28 mouse cellular contexts compared by ENCODE assay signal in genomic region chr12:17537147-17537546, GRCm38 (mm10). TPM values are rescaled to one million over a fixed set of nuclear protein-coding genes. Genes with fewer than 3 reads are reported as not detected.
DNase-seq lines count a peak whose midpoint lies in the region; ATAC-seq and TF ChIP-seq lines count a peak whose summit lies in the region.
"Had no signal": no experiment of that assay in that cellular context is flagged by ENCODE, and none has a peak within 500 bp of the region (broad histone marks: within the 10 kb centered on the region; RNA-seq: fewer than 3 reads in every experiment).

No protein-coding gene starts in this region.

- H3K4me2 ChIP-seq in liver, embryonic 13.5 days, result peak overlapping the region; percentile 84
- H3K4me2 ChIP-seq in stomach, embryonic 14.5 days (replicated peaks; ENCODE audit: low read depth, low read length), result no peak overlapping the region
- no peak overlapping the region for H3K4me2 ChIP-seq in forebrain, embryonic 15.5 days (replicated peaks)
- H3K4me2 ChIP-seq: embryonic facial prominence, embryonic 15.5 days; forebrain, embryonic 13.5 days; heart, embryonic 12.5 days; hindbrain, embryonic 14.5 days; limb, embryonic 13.5 days; stomach, embryonic 15.5 days had no signal

- H3K4me1 ChIP-seq in MEL (ENCODE audit: control insufficient read depth in 1 of 2, insufficient read depth in 2 of 2, low read length in 2 of 2), result peaks cover 18 to 49% of the 10 kb centered on the region in 2 experiments
- H3K4me1 ChIP-seq in liver, embryonic 13.5 days (replicated peaks), result peaks cover 76% of the 10 kb centered on the region
- no peaks in the 10 kb centered on the region for H3K4me1 ChIP-seq in stomach, embryonic 14.5 days (ENCODE audit: control insufficient read depth, insufficient read depth, low read length)
- H3K4me1 ChIP-seq in forebrain, embryonic 15.5 days, result no peaks in the 10 kb centered on the region
- H3K4me1 ChIP-seq: embryonic facial prominence, embryonic 10.5 days; embryonic facial prominence, embryonic 15.5 days; forebrain, embryonic 13.5 days; heart, embryonic 12.5 days; limb, embryonic 13.5 days; stomach, embryonic 15.5 days had no signal

- WGBS in liver, embryonic 13.5 days (ENCODE audit: insufficient replicate concordance), result 66% methylated on average over 3 of the region's 3 CpGs
- 77% methylated on average over 3 of the region's 3 CpGs for WGBS in stomach, embryonic 14.5 days
- 86% methylated on average over 3 of the region's 3 CpGs for WGBS in forebrain, embryonic 15.5 days

- no peak overlapping the region for H3K4me3 ChIP-seq in MEL (ENCODE audit: control insufficient read depth in 1 of 2, insufficient read depth in 1 of 2, low read depth in 2 of 2, low read length in 2 of 2)
- no peak overlapping the region for H3K4me3 ChIP-seq in liver, embryonic 13.5 days (replicated peaks)
- H3K4me3 ChIP-seq in stomach, embryonic 14.5 days (ENCODE audit: low read depth, low read length), result no peak overlapping the region
- no peak overlapping the region for H3K4me3 ChIP-seq in forebrain, embryonic 15.5 days
- H3K4me3 ChIP-seq: embryonic facial prominence, embryonic 10.5 days; embryonic facial prominence, embryonic 15.5 days; forebrain, embryonic 13.5 days; heart, adult 2 months; heart, embryonic 12.5 days; layer of hippocampus, adult 2 months; limb, embryonic 13.5 days; stomach, embryonic 15.5 days had no signal

- no peak overlapping the region for H3K9ac ChIP-seq in MEL (ENCODE audit: control insufficient read depth, low read depth, low read length, poor library complexity, severe bottlenecking)
- H3K9ac ChIP-seq in liver, embryonic 13.5 days, result peak overlapping the region; percentile 70
- no peak overlapping the region for H3K9ac ChIP-seq in stomach, embryonic 14.5 days (replicated peaks; ENCODE audit: low read depth, low read length)
- no peak overlapping the region for H3K9ac ChIP-seq in forebrain, embryonic 15.5 days (replicated peaks)
- H3K9ac ChIP-seq: embryonic facial prominence, embryonic 15.5 days; forebrain, embryonic 13.5 days; heart, embryonic 12.5 days; hindbrain, embryonic 14.5 days; limb, embryonic 13.5 days; stomach, embryonic 15.5 days had no signal

- peak overlapping the region; percentile 94 for H3K27ac ChIP-seq in MEL (ENCODE audit: control insufficient read depth, low read depth, low read length)
- peak overlapping the region; percentile 97 for H3K27ac ChIP-seq in liver, embryonic 13.5 days
- H3K27ac ChIP-seq in stomach, embryonic 14.5 days (ENCODE audit: low read length), result no peak overlapping the region
- H3K27ac ChIP-seq in forebrain, embryonic 15.5 days (replicated peaks), result no peak overlapping the region
- H3K27ac ChIP-seq: embryonic facial prominence, embryonic 10.5 days; embryonic facial prominence, embryonic 15.5 days; forebrain, embryonic 13.5 days; heart, adult 2 months; hindbrain, embryonic 14.5 days; layer of hippocampus, adult 2 months; limb, embryonic 13.5 days; stomach, embryonic 15.5 days had no signal

- TF ChIP-seq EP300 in MEL (IDR thresholded peaks at IDR 0.05; ENCODE audit: low read depth in 1 of 2, low read length in 2 of 2), result peak; percentile 74 to 87

- no peaks in the 10 kb centered on the region for H3K27me3 ChIP-seq in MEL (ENCODE audit: control insufficient read depth in 1 of 2, insufficient read depth in 2 of 2, low read length in 2 of 2)
- no peaks in the 10 kb centered on the region for H3K27me3 ChIP-seq in liver, embryonic 13.5 days
- no peaks in the 10 kb centered on the region for H3K27me3 ChIP-seq in stomach, embryonic 14.5 days (ENCODE audit: control insufficient read depth, insufficient read depth, low read length)
- H3K27me3 ChIP-seq in forebrain, embryonic 15.5 days, result no peaks in the 10 kb centered on the region
- H3K27me3 ChIP-seq: embryonic facial prominence, embryonic 15.5 days; forebrain, embryonic 13.5 days; heart, embryonic 12.5 days; limb, embryonic 13.5 days; stomach, embryonic 15.5 days had no signal

- TF ChIP-seq RAD21 in MEL (IDR thresholded peaks at IDR 0.05; ENCODE audit: low read depth, low read length), result no peak

- no peaks in the 10 kb centered on the region for H3K9me3 ChIP-seq in MEL (replicated peaks; ENCODE audit: insufficient read depth, low read length)
- no peaks in the 10 kb centered on the region for H3K9me3 ChIP-seq in liver, embryonic 13.5 days (replicated peaks)
- H3K9me3 ChIP-seq in stomach, embryonic 14.5 days (ENCODE audit: control insufficient read depth, low read depth, low read length), result no peaks in the 10 kb centered on the region
- no peaks in the 10 kb centered on the region for H3K9me3 ChIP-seq in forebrain, embryonic 15.5 days
- H3K9me3 ChIP-seq: embryonic facial prominence, embryonic 10.5 days; embryonic facial prominence, embryonic 15.5 days; forebrain, embryonic 13.5 days; G1E; heart, embryonic 12.5 days; limb, embryonic 13.5 days; stomach, embryonic 15.5 days had no signal

- no peak for TF ChIP-seq POLR2A in MEL (IDR thresholded peaks at IDR 0.05; ENCODE audit: control insufficient read depth in 1 of 2, insufficient read depth in 1 of 2, low read depth in 1 of 2, low read length in 2 of 2, poor library complexity in 1 of 2)

- H3K36me3 ChIP-seq in MEL (ENCODE audit: control insufficient read depth in 1 of 2, insufficient read depth in 2 of 2, low read length in 2 of 2), result peaks cover 0 to 43% of the 10 kb centered on the region in 2 experiments; a peak in 2 of 4 replicates
- no peaks in the 10 kb centered on the region for H3K36me3 ChIP-seq in liver, embryonic 13.5 days
- H3K36me3 ChIP-seq in stomach, embryonic 14.5 days (ENCODE audit: control insufficient read depth, insufficient read depth, low read length), result no peaks in the 10 kb centered on the region
- no peaks in the 10 kb centered on the region for H3K36me3 ChIP-seq in forebrain, embryonic 15.5 days
- H3K36me3 ChIP-seq: embryonic facial prominence, embryonic 10.5 days; embryonic facial prominence, embryonic 15.5 days; G1E; heart, embryonic 12.5 days; limb, embryonic 13.5 days; stomach, embryonic 15.5 days had no signal

- ATAC-seq in granulocyte monocyte progenitor cell, adult 5-6 weeks (replicated peaks; ENCODE audit: poor library complexity, severe bottlenecking), result peak; percentile 28; the same call in 1 of the 2 replicates
- ATAC-seq in liver, embryonic 13.5 days (ENCODE audit: low read depth), result peak; percentile 13
- 0 out of 2 replicates have a peak, but pooled peaks have one; percentile 67 for ATAC-seq in stomach, embryonic 14.5 days (ENCODE audit: insufficient number of reproducible peaks, insufficient read depth, low FRiP score, low read depth)
- ATAC-seq in forebrain, embryonic 15.5 days (replicated peaks), result no peak
- ATAC-seq: forebrain, embryonic 13.5 days had no signal

- DNase-seq in MEL (ENCODE audit: low read depth, low spot score), result peak; percentile 73
- no peak for DNase-seq in liver, embryonic 13.5 days
- DNase-seq in layer of hippocampus, adult 9-11 months, result no peak
- no peak for DNase-seq in heart, postnatal 25 days (ENCODE audit: low spot score)
- DNase-seq: adrenal gland, postnatal 36 days; cerebellum, adult 8-10 months; cerebellum, postnatal 25 days; gastrocnemius, postnatal 25 days; heart, adult 2 months; kidney, adult 2 months; kidney, postnatal 36 days; lung, adult 2 months; lung, postnatal 10 days; midbrain, embryonic 14.5 days; thymus, adult 18-20 months; thymus, postnatal 25 days had no signal

- TF ChIP-seq CTCF in MEL (IDR thresholded peaks at IDR 0.05 in 2 of 3, conservative IDR thresholded peaks at IDR 0.05 in 1 of 3; ENCODE audit: control insufficient read depth in 1 of 3, insufficient read depth in 1 of 3, low read depth in 2 of 3, low read length in 3 of 3, poor library complexity in 1 of 3, severe bottlenecking in 1 of 3), result no peak

- intact Hi-C loops in heart, postnatal 25 days (cut with DNase I), result no loop called here

- H3K79me2 ChIP-seq in MEL (ENCODE audit: control insufficient read depth, insufficient read depth, low read length, poor library complexity), result no peaks in the 10 kb centered on the region

TF ChIP-seq in MEL, 35 proteins besides CTCF, POLR2A, EP300 and RAD21 (continues in another document):
- TF ChIP-seq HCFC1 (IDR thresholded peaks at IDR 0.05; ENCODE audit: low read depth, low read length), result no peak
- peak; percentile 77 for TF ChIP-seq TCF12 (IDR thresholded peaks at IDR 0.05; ENCODE audit: low read depth, low read length)
- TF ChIP-seq BHLHE40 (IDR thresholded peaks at IDR 0.05; ENCODE audit: borderline replicate concordance, low read depth, low read length), result no peak
- no peak for TF ChIP-seq MEF2A (IDR thresholded peaks at IDR 0.05; ENCODE audit: extremely low read depth, insufficient replicate concordance, low read depth, low read length, poor library complexity, severe bottlenecking)
- peak; percentile 54 for TF ChIP-seq TAL1 (IDR thresholded peaks at IDR 0.05; ENCODE audit: low read length)
- TF ChIP-seq USF1 (IDR thresholded peaks at IDR 0.05; ENCODE audit: low read depth, low read length), result no peak
- TF ChIP-seq ZMIZ1 (IDR thresholded peaks at IDR 0.05; ENCODE audit: low read depth, low read length), result no peak
- TF ChIP-seq CHD2 (IDR thresholded peaks at IDR 0.05; ENCODE audit: low read length), result no peak
- TF ChIP-seq MAZ (IDR thresholded peaks at IDR 0.05; ENCODE audit: low read depth, low read length), result no peak
- no peak for TF ChIP-seq USF2 (IDR thresholded peaks at IDR 0.05; ENCODE audit: borderline replicate concordance in 1 of 2, insufficient read depth in 1 of 2, low read depth in 1 of 2, low read length in 2 of 2)
- 0 out of 2 replicates have a peak, but pooled peaks have one; percentile 27 for TF ChIP-seq MAX (IDR thresholded peaks at IDR 0.05; ENCODE audit: low read length)
- no peak for TF ChIP-seq MYC (IDR thresholded peaks at IDR 0.05; ENCODE audit: low read depth, low read length)
- peak; percentile 67 for TF ChIP-seq ETS1 (IDR thresholded peaks at IDR 0.05; ENCODE audit: low read depth, low read length)
- no peak for TF ChIP-seq CHD1 (IDR thresholded peaks at IDR 0.05; ENCODE audit: low read depth, low read length)
- TF ChIP-seq RCOR1 (IDR thresholded peaks at IDR 0.05; ENCODE audit: low read depth, low read length), result peak; percentile 66; the same call in 1 of the 2 replicates
- TF ChIP-seq GATA1 (IDR thresholded peaks at IDR 0.05; ENCODE audit: low read depth, low read length), result peak; percentile 74

RNA-seq across cellular contexts. Expression of gene Odc1, which starts 7.4 kb away (rescaled TPM):
- 591 and 677 TPM in 2 replicates for total RNA-seq in MEL (2012; rRNA removed)
- polyA plus RNA-seq in MEL (2012; ENCODE audit: insufficient read depth in 1 of 2, insufficient read length in 2 of 2, low read depth in 1 of 2, low replicate concordance in 2 of 2, missing spikeins in 1 of 2), result 100 to 1,000 TPM; 639 to 720 TPM
- 145 and 151 TPM in 2 replicates for total RNA-seq in granulocyte monocyte progenitor cell, adult 5-6 weeks (2014; fragmentation: Nextera tagmentation)
- total RNA-seq in granulocyte monocyte progenitor cell, adult 5-6 weeks (2017), result 379 and 430 TPM in 2 replicates
- polyA plus RNA-seq in liver, embryonic 13.5 days (2015; fragmentation: Nextera tagmentation; extraction: Ambion mirVana), result 465 and 535 TPM in 2 replicates
- 160 and 186 TPM in 2 replicates for polyA plus RNA-seq in stomach, embryonic 14.5 days (2014; fragmentation: Nextera tagmentation; extraction: Ambion mirVana)
- 231 and 237 TPM in 2 replicates for polyA plus RNA-seq in forebrain, embryonic 15.5 days (2015; fragmentation: Nextera tagmentation; extraction: Ambion mirVana)
- 10 to 100 TPM; 69.3 to 72.3 TPM for total RNA-seq in heart, postnatal 25 days (2021)

Comparison
In these comparisons a context has a peak if more than half of its experiments do, and no peak if none do; other contexts are left out.
1. H3K27ac ChIP-seq: peak in MEL (single experiment) and liver, embryonic 13.5 days (single experiment); none in stomach, embryonic 14.5 days (single experiment) and forebrain, embryonic 15.5 days (single experiment).